Mouse (Mus musculus) gastrocnemius, postnatal 25 days (tissue): ENCODE results near the gene Wsb1. TPM values are rescaled to one million over a fixed set of nuclear protein-coding genes. Genes with fewer than 3 reads are reported as not detected.

Source experiments
- DNase-seq: peaks from one replicate; pipeline ENCODE4 v3.0.0; 2022
- total RNA-seq, 2 experiments: library from RNA; stranded (reverse); gene quantifications; 1 replicate in 1 of 2; 2 replicates in 1 of 2; pipeline ENCODE4 v1.2.3; 2021

The Wsb1 gene
- total RNA-seq, 2 experiments from 2014 or later, result 7.5 to 14.0 TPM

- DNase-seq, result no peak
Measured at GRCm38 (mm10) chr11:79215539-79215938, 38.9 kb downstream of the Wsb1 start.

GRCm38 (mm10) chr11:79214015-79214418, 40.5 kb downstream of the Wsb1 start:
- peak; percentile 90 for DNase-seq

DNA sequence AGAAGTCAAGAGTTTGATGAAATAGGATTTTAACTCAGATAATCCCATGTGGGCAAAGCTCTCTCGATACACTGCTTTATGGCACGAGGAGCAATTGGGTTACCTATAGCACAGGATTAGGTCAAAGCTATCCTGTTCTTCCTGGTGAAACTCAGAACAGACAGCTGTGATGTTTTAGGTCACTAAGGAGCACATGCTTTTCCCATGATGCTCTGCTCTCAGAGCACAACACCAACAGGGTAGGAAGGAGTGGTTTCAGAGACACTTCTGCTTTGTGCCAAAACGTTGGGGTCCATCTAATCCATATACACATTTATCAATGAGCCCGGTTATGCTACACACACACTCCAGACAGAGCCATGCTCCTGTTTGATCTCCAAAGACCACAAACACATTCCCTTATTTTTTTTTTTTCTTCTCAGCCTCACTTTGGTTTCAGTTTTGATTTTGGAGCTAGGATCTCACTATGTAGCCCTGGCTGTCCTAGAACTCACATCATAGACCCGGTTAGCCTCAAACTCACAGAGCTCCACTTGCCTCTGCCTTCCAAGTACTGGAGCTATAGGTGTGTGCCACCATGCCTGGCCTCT, 44.5 kb downstream of the Wsb1 start:
- no peak for DNase-seq

GRCm38 (mm10) chr11:79209113-79209512, 45.4 kb downstream of the Wsb1 start:
- DNase-seq, result no peak

DNA sequence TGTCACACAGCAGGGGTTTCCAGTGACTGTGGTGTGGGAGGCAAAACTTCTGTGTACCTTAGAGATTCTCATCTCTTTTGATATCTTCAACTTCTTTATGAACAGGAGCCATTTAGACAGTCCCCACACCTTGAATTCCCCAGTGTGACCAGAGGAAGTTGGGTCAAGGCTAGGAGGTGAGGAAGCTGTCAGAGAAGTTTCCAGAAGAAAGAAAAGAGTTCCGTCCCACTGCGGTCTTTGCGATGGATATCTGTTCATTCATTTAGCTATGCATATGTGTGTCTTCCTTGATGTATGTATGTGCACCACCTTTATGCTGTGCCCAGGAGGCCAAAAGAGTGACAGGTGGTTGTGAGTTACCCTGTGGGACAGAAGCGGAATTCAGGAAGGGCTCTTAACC, 46.0 kb downstream of the Wsb1 start:
- no peak for DNase-seq

DNA sequence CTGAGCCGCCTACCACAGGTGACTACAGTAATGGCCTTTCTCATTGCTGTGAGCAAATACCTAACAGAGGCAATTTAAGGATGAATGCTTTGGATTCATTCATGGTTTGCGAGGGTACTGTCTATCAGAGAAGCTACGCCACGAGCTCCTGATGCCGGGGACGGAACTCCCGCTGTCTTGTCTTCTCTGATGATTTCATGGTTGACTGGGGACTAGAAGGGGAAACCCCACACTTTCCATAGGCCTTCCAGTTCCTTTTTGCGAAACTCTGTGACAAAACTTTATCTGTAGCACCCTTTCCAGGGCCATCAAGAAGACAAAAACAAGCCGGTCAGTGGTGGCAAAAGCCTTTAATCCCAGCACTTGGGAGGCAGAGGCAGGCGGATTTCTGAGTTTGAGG, 46.8 kb downstream of the Wsb1 start:
- no peak for DNase-seq

- no peak for DNase-seq
Measured at GRCm38 (mm10) chr11:79204444-79204843, 50.0 kb downstream of the Wsb1 start.

DNA sequence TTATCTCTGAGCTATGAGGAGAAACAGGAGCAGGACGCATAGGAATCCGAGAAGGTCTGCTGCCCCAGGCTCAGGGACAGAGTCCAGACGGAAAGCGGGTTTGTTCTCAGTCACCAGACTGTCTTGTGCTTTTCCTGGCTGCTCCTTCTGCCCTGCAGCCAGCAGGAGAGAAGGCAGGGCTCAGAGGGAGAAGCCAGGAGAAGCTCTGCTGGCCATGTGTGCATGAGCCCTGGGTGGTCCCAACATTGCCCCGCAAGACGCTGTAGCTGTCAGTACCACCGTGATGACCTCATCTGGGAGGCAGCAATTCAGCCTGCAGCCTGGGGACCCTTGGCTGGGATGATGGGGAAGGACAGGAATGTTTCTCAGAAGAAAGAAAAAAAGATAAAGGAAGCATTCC, 54.0 kb downstream of the Wsb1 start:
- peak; percentile 35 for DNase-seq

DNA sequence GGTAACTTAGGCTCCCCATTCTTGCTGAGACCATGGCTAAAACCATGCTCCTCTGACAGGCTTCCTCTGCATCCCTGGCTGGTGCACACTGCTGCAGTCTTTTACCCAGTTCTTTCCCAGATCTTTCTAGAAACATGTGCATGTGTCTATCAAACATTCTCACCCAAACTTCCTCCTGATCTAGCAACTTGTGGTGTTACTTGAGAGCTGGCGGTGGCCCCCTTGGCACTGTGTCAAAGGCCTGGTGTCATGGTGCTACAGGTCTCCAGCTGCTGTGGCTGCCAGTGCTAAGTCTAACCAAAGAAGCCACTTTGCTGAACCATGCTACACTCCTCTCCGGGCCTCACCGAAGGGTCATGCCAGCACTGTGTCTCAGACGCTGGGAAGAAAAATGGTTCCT, 55.9 kb downstream of the Wsb1 start:
- DNase-seq, result no peak

GRCm38 (mm10) chr11:79197846-79198235, 56.6 kb downstream of the Wsb1 start:
- no peak for DNase-seq

- no peak for DNase-seq
Measured at GRCm38 (mm10) chr11:79196876-79197845, 57.3 kb downstream of the Wsb1 start.

DNA sequence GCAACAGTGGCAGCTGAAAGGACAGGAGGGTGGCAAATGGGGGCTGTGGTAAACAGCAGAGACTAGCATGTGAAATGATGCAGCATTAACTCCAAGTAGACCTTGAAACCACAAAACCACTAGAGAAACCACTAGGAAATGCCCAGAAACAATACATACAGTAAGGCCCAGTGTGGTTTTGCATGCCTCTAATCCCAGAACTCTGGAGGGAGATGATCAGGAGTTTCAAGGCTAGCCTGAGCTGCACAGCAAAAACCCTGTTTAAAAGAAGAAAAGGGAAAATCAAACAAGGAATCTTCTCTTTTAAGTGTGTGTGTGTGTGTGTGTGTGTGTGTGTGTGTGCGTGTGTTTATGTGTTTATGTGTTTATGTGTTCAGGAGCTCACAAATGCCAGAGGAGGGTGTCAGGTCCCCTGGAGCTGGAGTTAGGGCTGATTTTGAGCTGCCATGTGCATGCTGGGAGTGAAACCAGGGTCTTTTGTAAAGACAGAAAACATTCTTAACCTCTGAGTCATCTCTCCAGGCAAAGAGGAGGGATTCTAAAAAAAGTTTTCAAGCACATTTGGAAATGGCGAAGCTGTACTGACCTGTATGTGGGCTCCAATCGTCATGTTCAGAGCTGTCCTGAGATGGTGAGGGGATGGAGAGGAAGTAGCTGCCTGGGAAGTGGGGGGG, 58.1 kb downstream of the Wsb1 start:
- DNase-seq, result no peak

DNA sequence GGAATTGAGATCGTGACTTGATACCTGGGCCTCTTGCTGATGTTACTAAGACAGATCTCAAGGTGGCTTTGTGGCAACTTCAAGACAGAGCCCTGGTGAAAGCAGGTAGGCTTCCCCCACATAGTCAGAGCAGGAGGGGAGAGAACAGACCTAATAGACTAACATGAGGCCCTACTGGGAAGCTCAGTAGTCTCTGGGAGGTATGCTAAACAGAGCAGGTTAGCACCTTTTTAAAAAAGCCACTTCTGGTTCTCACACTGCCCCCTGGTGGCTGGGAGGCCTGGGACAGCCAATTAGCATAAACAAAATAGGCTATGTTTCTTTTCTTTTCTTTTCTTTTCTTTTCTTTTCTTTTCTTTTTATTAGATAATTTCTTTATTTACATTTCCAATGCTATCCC, 62.3 kb downstream of the Wsb1 start:
- DNase-seq, result no peak

DNA sequence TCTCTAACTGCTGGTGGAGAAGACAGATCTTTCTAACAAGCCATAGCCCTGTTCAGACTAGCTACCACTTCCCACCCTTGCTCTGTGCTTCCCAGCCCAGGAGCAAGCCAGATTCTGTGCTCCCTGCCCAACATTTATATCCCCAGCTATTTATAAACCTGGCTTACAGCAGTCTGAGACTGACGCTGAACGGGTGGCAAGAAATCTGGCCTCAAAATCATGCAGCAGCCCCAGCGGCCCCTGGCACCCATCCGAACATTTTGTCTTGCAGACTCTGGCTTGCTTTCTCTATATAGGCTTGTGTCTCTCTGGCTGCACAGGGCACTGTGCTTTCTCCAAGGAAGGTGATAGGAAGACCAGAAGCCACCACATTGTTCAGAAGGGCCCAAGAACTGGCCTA, 63.3 kb downstream of the Wsb1 start:
- peak; percentile 48 for DNase-seq

- DNase-seq, result no peak
Measured at GRCm38 (mm10) chr11:79190257-79190656, 64.2 kb downstream of the Wsb1 start.

Other genes starting within 250 kb of the Wsb1 start
- 10 to 100 TPM; 67.8 to 77.2 TPM for gene Ksr1, start 108.3 kb downstream of the Wsb1 start, total RNA-seq
- gene Gm9964, start 42.2 kb upstream of the Wsb1 start, total RNA-seq, result not detected
- 10 to 100 TPM; 15.8 to 17.4 TPM for gene Nf1, start 85.0 kb upstream of the Wsb1 start, total RNA-seq
- gene Omg, start 249.4 kb upstream of the Wsb1 start, total RNA-seq, result not detected